In the genomic region with DNA sequence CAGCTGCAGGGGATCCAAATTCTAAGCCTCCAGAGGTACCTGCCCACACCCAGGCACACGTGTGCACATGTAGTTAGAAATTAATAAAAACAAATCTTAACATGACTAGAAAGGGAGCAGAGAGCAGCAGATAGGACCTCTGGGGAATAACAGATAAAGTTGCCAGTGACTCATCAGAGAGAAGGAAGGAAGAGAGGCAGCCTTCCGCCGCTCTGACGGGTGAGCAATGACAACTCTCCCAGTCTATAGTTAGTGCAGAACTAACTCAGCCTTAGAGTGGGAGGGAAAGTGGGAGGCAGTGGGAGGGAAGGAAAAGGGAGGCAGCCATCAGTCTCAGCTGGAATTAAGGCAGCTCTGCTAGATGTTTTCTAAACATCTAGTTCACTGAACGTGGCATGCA, we compare ENCODE assay signal across 11 mouse cellular contexts. TPM values are rescaled to one million over a fixed set of nuclear protein-coding genes. Genes with fewer than 3 reads are reported as not detected.
A peak's percentile ranks its signal among the peaks of the same experiment; 100 is the strongest.
DNase-seq lines count a peak whose midpoint lies in the region; ATAC-seq and TF ChIP-seq lines count a peak whose summit lies in the region.
"Had no signal": no experiment of that assay in that cellular context is flagged by ENCODE, and none has a peak within 500 bp of the region (broad histone marks: within the 10 kb centered on the region; RNA-seq: fewer than 3 reads in every experiment).

No protein-coding gene starts in this region.

- ATAC-seq in liver, embryonic 14.5 days (ENCODE audit: insufficient read depth): peak; percentile 82
- no peak for ATAC-seq in granulocyte monocyte progenitor cell, adult 5-6 weeks (replicated peaks; ENCODE audit: poor library complexity, severe bottlenecking)

- H3K27ac ChIP-seq in liver, embryonic 14.5 days: peak overlapping the region; percentile 78
- H3K27ac ChIP-seq: hindbrain, embryonic 14.5 days had no signal

- 12% methylated on average over 5 of the region's 5 CpGs for WGBS in liver, embryonic 14.5 days (ENCODE audit: insufficient replicate concordance)

- no peak overlapping the region; the same call in 1 of the 2 replicates for H3K9ac ChIP-seq in liver, embryonic 14.5 days (replicated peaks)
- H3K9ac ChIP-seq: hindbrain, embryonic 14.5 days had no signal

- no peaks in the 10 kb centered on the region for H3K9me3 ChIP-seq in liver, embryonic 14.5 days (ENCODE audit: control insufficient read depth, low read length)

- peak overlapping the region; percentile 41 for H3K4me2 ChIP-seq in liver, embryonic 14.5 days (ENCODE audit: low read depth)
- H3K4me2 ChIP-seq: hindbrain, embryonic 14.5 days had no signal

- no peak for TF ChIP-seq CTCF in liver, embryonic 14.5 days (IDR thresholded peaks at IDR 0.05; ENCODE audit: low read depth)

- H3K36me3 ChIP-seq in liver, embryonic 14.5 days (replicated peaks; ENCODE audit: control insufficient read depth, insufficient read depth, low read depth): no peaks in the 10 kb centered on the region

- peak; percentile 46 for DNase-seq in kidney, postnatal 10 days
- DNase-seq in kidney, adult 18-20 months: no peak
- DNase-seq in MEL-GATA-1-ER (ENCODE audit: extremely low read depth, low read depth): peak; percentile 20
- DNase-seq in c-Kit-positive CD71-positive TER-119-negative erythroid progenitor cells, embryonic 14.5 days (ENCODE audit: low read depth): peak; percentile 57
- peak in 2 of 3 experiments; percentile 57 to 60 for DNase-seq in liver, embryonic 14.5 days (ENCODE audit: low read depth in 3 of 3, low spot score in 3 of 3)
- DNase-seq in gastrocnemius, postnatal 4 days (ENCODE audit: low spot score in 2 of 2): no peak
- no peak for DNase-seq in natural killer cell, adult 2 months (ENCODE audit: low spot score in 2 of 2)
- DNase-seq: layer of hippocampus, postnatal 36 days; lung, postnatal 10 days had no signal

- H3K27me3 ChIP-seq in liver, embryonic 14.5 days (ENCODE audit: control insufficient read depth, insufficient read depth, low read length): no peaks in the 10 kb centered on the region

- H3K4me1 ChIP-seq in liver, embryonic 14.5 days (replicated peaks; ENCODE audit: control insufficient read depth in 2 of 2, insufficient read depth in 2 of 2, low read length in 1 of 2): peaks cover 41 to 59% of the 10 kb centered on the region in 2 experiments

- peak overlapping the region in 1 of 2 experiments; percentile 15; a peak in 1 of 4 replicates for H3K4me3 ChIP-seq in liver, embryonic 14.5 days (ENCODE audit: insufficient read depth in 1 of 2, low read depth in 2 of 2, low read length in 2 of 2)

- TF ChIP-seq EP300 in liver, embryonic 14.5 days (IDR thresholded peaks at IDR 0.05; ENCODE audit: low read depth): peak; percentile 84

RNA-seq across cellular contexts. Expression of gene Scamp1, which starts 21.7 kb away (rescaled TPM):
- polyA plus RNA-seq in liver, embryonic 14.5 days (2012; rRNA removed): 3.1 and 4.2 TPM in 2 replicates
- 5.0 and 5.6 TPM in 2 replicates for polyA plus RNA-seq in liver, embryonic 14.5 days (2014; fragmentation: Nextera tagmentation; extraction: Ambion mirVana)
- total RNA-seq in granulocyte monocyte progenitor cell, adult 5-6 weeks (2014; fragmentation: Nextera tagmentation): 8.1 and 13.7 TPM in 2 replicates
- 14.7 and 24.6 TPM in 2 replicates for total RNA-seq in granulocyte monocyte progenitor cell, adult 5-6 weeks (2017)
- 10 to 100 TPM; 22.4 to 25.9 TPM for total RNA-seq in gastrocnemius, postnatal 4 days (2021)

Comparison
In these comparisons a context has a peak if more than half of its experiments do, and no peak if none do; other contexts are left out.
1. DNase-seq: peak in kidney, postnatal 10 days (single experiment), MEL-GATA-1-ER (single experiment), c-Kit-positive CD71-positive TER-119-negative erythroid progenitor cells, embryonic 14.5 days (single experiment) and liver, embryonic 14.5 days (2 of 3); none in kidney, adult 18-20 months (single experiment), gastrocnemius, postnatal 4 days (0 of 2) and natural killer cell, adult 2 months (0 of 2).